Comparison of ENCODE assay signal across 9 mouse cellular contexts in genomic region chr16:60435283-60435682, GRCm38 (mm10).
DNase-seq lines count a peak whose midpoint lies in the region; ATAC-seq and TF ChIP-seq lines count a peak whose summit lies in the region.
"Had no signal": no experiment of that assay in that cellular context is flagged by ENCODE, and none has a peak within 500 bp of the region (broad histone marks: within the 10 kb centered on the region; RNA-seq: fewer than 3 reads in every experiment).

No protein-coding gene starts in this region.

- peak; percentile 55 for DNase-seq in forebrain, embryonic 11.5 days (ENCODE audit: low spot score)
- DNase-seq in midbrain, embryonic 10.5 days (ENCODE audit: low spot score) = peak; percentile 19
- DNase-seq in midbrain, embryonic 14.5 days = no peak
- DNase-seq in T-cell, adult 2 months (ENCODE audit: low spot score) = no peak
- DNase-seq in gastrocnemius, adult 18-20 months (ENCODE audit: low spot score) = no peak

- 0 out of 2 replicates have a peak, but pooled peaks have one; percentile 46 for ATAC-seq in forebrain, embryonic 11.5 days (replicated peaks; ENCODE audit: low FRiP score)
- no peak for ATAC-seq in forebrain, embryonic 12.5 days (ENCODE audit: low FRiP score)
- ATAC-seq in midbrain, embryonic 14.5 days (ENCODE audit: low FRiP score, low TSS enrichment) = no peak
- ATAC-seq in hindbrain, embryonic 12.5 days (ENCODE audit: low FRiP score) = 0 out of 2 replicates have a peak, but pooled peaks have one; percentile 43

- no peak overlapping the region for H3K4me3 ChIP-seq in forebrain, embryonic 11.5 days (ENCODE audit: low read depth, low read length)
- no peak overlapping the region for H3K4me3 ChIP-seq in forebrain, embryonic 12.5 days (replicated peaks)
- no peak overlapping the region for H3K4me3 ChIP-seq in midbrain, embryonic 10.5 days
- H3K4me3 ChIP-seq in midbrain, embryonic 14.5 days (replicated peaks; ENCODE audit: low read depth, low read length) = no peak overlapping the region
- no peak overlapping the region for H3K4me3 ChIP-seq in bone marrow macrophage, adult 2 months (ENCODE audit: insufficient read depth, low read length)
- H3K4me3 ChIP-seq in hindbrain, embryonic 12.5 days = no peak overlapping the region
- H3K4me3 ChIP-seq: liver, embryonic 15.5 days had no signal

- H3K9ac ChIP-seq in forebrain, embryonic 11.5 days (ENCODE audit: low read length) = no peak overlapping the region
- H3K9ac ChIP-seq in forebrain, embryonic 12.5 days = no peak overlapping the region
- no peak overlapping the region for H3K9ac ChIP-seq in midbrain, embryonic 14.5 days (replicated peaks; ENCODE audit: low read length)
- no peak overlapping the region for H3K9ac ChIP-seq in hindbrain, embryonic 12.5 days
- H3K9ac ChIP-seq: liver, embryonic 15.5 days had no signal

- peak; percentile 37; the same call in 1 of the 2 replicates for TF ChIP-seq CTCF in bone marrow macrophage, adult 2 months (IDR thresholded peaks at IDR 0.05; ENCODE audit: low read depth, low read length)

- H3K36me3 ChIP-seq in forebrain, embryonic 11.5 days (ENCODE audit: control insufficient read depth, insufficient read depth, low read length) = no peaks in the 10 kb centered on the region
- no peaks in the 10 kb centered on the region for H3K36me3 ChIP-seq in forebrain, embryonic 12.5 days (replicated peaks)
- no peaks in the 10 kb centered on the region for H3K36me3 ChIP-seq in midbrain, embryonic 10.5 days
- H3K36me3 ChIP-seq in midbrain, embryonic 14.5 days (ENCODE audit: control insufficient read depth, insufficient read depth, low read length) = no peaks in the 10 kb centered on the region
- H3K36me3 ChIP-seq in hindbrain, embryonic 12.5 days = no peaks in the 10 kb centered on the region
- H3K36me3 ChIP-seq: liver, embryonic 15.5 days had no signal

- no peaks in the 10 kb centered on the region for H3K27me3 ChIP-seq in forebrain, embryonic 11.5 days (ENCODE audit: control insufficient read depth, insufficient read depth, low read length)
- no peaks in the 10 kb centered on the region for H3K27me3 ChIP-seq in forebrain, embryonic 12.5 days
- H3K27me3 ChIP-seq in midbrain, embryonic 10.5 days (ENCODE audit: low read depth, poor library complexity, severe bottlenecking) = no peaks in the 10 kb centered on the region
- H3K27me3 ChIP-seq in midbrain, embryonic 14.5 days (ENCODE audit: control insufficient read depth, insufficient read depth, low read length) = no peaks in the 10 kb centered on the region
- no peaks in the 10 kb centered on the region for H3K27me3 ChIP-seq in hindbrain, embryonic 12.5 days
- H3K27me3 ChIP-seq: liver, embryonic 15.5 days had no signal

- no peaks in the 10 kb centered on the region for H3K9me3 ChIP-seq in forebrain, embryonic 11.5 days (ENCODE audit: control insufficient read depth, low read length)
- H3K9me3 ChIP-seq in forebrain, embryonic 12.5 days = no peaks in the 10 kb centered on the region
- H3K9me3 ChIP-seq in midbrain, embryonic 10.5 days (replicated peaks) = no peaks in the 10 kb centered on the region
- H3K9me3 ChIP-seq in midbrain, embryonic 14.5 days (ENCODE audit: control insufficient read depth, low read length) = no peaks in the 10 kb centered on the region
- no peaks in the 10 kb centered on the region for H3K9me3 ChIP-seq in hindbrain, embryonic 12.5 days (replicated peaks)
- H3K9me3 ChIP-seq: liver, embryonic 15.5 days had no signal

- no peak for TF ChIP-seq POLR2A in bone marrow macrophage, adult 2 months (IDR thresholded peaks at IDR 0.05; ENCODE audit: borderline replicate concordance, low read depth, low read length)

- no peak overlapping the region for H3K4me2 ChIP-seq in forebrain, embryonic 11.5 days (ENCODE audit: low read depth, low read length, severe bottlenecking)
- no peak overlapping the region for H3K4me2 ChIP-seq in forebrain, embryonic 12.5 days
- H3K4me2 ChIP-seq in midbrain, embryonic 14.5 days (ENCODE audit: low read length) = no peak overlapping the region
- H3K4me2 ChIP-seq in hindbrain, embryonic 12.5 days (replicated peaks) = no peak overlapping the region
- H3K4me2 ChIP-seq: liver, embryonic 15.5 days had no signal

- WGBS in forebrain, embryonic 11.5 days = 95% methylated on average over 1 of the region's 1 CpGs
- WGBS in forebrain, embryonic 12.5 days = 84% methylated on average over 1 of the region's 1 CpGs
- WGBS in midbrain, embryonic 10.5 days = 79% methylated on average over 1 of the region's 1 CpGs
- 82% methylated on average over 1 of the region's 1 CpGs for WGBS in midbrain, embryonic 14.5 days
- 73% methylated on average over 1 of the region's 1 CpGs for WGBS in hindbrain, embryonic 12.5 days

- H3K27ac ChIP-seq in forebrain, embryonic 11.5 days (ENCODE audit: low read depth, low read length) = no peak overlapping the region
- H3K27ac ChIP-seq in forebrain, embryonic 12.5 days = no peak overlapping the region
- H3K27ac ChIP-seq in midbrain, embryonic 10.5 days (replicated peaks) = no peak overlapping the region
- H3K27ac ChIP-seq in midbrain, embryonic 14.5 days (replicated peaks; ENCODE audit: low read depth, low read length) = no peak overlapping the region
- H3K27ac ChIP-seq in bone marrow macrophage, adult 2 months (ENCODE audit: insufficient read depth, low read depth, low read length) = no peak overlapping the region
- no peak overlapping the region for H3K27ac ChIP-seq in hindbrain, embryonic 12.5 days
- H3K27ac ChIP-seq: liver, embryonic 15.5 days had no signal

- H3K4me1 ChIP-seq in forebrain, embryonic 11.5 days (replicated peaks; ENCODE audit: control insufficient read depth, insufficient read depth, low read length) = no peaks in the 10 kb centered on the region
- H3K4me1 ChIP-seq in forebrain, embryonic 12.5 days = no peaks in the 10 kb centered on the region
- no peaks in the 10 kb centered on the region for H3K4me1 ChIP-seq in midbrain, embryonic 10.5 days
- H3K4me1 ChIP-seq in midbrain, embryonic 14.5 days (ENCODE audit: control insufficient read depth, insufficient read depth, low read length) = no peaks in the 10 kb centered on the region
- H3K4me1 ChIP-seq in bone marrow macrophage, adult 2 months (ENCODE audit: control insufficient read depth, insufficient read depth, low read length) = no peaks in the 10 kb centered on the region
- no peaks in the 10 kb centered on the region for H3K4me1 ChIP-seq in hindbrain, embryonic 12.5 days
- H3K4me1 ChIP-seq: liver, embryonic 15.5 days had no signal

Comparison
In these comparisons a context has a peak if more than half of its experiments do, and no peak if none do; other contexts are left out.
1. ATAC-seq: peak in forebrain, embryonic 11.5 days (single experiment) and hindbrain, embryonic 12.5 days (single experiment); none in forebrain, embryonic 12.5 days (single experiment) and midbrain, embryonic 14.5 days (single experiment).
2. DNase-seq: peak in forebrain, embryonic 11.5 days (single experiment) and midbrain, embryonic 10.5 days (single experiment); none in midbrain, embryonic 14.5 days (single experiment), T-cell, adult 2 months (single experiment) and gastrocnemius, adult 18-20 months (single experiment).